Mouse (Mus musculus) olfactory bulb, adult 2 months (tissue): ENCODE measurements around the gene Gm36864. TPM values are rescaled to one million over a fixed set of nuclear protein-coding genes. Genes with fewer than 3 reads are reported as not detected.

Experiments
- H3K27ac ChIP-seq: fragments of 200-500 bp; 2 replicates; pipeline ENCODE4 v1.5.1; 2012; ENCODE audit warnings: low read depth, low read length; ENCODE audit not compliant: insufficient read depth
- H3K4me1 ChIP-seq: fragments of 200-500 bp; 2 replicates; pipeline ENCODE4 v1.6.1; 2012; ENCODE audit warnings: low read length; ENCODE audit not compliant: control insufficient read depth, insufficient read depth
- H3K4me3 ChIP-seq: fragments of 200-500 bp; 2 replicates; pipeline ENCODE4 v1.5.1; 2012; ENCODE audit warnings: mild to moderate bottlenecking, low read depth, low read length, moderate library complexity; ENCODE audit not compliant: insufficient read depth
- CTCF ChIP-seq: fragments of 200-500 bp; IDR thresholded peaks from 2 replicates; pipeline ENCODE4 v1.5.1; 2012; ENCODE audit warnings: low read depth, mild to moderate bottlenecking, low read length, moderate library complexity; ENCODE audit not compliant: insufficient read depth
- POLR2A ChIP-seq: fragments of 200-500 bp; IDR thresholded peaks from 2 replicates; pipeline ENCODE4 v1.6.1; 2012; ENCODE audit warnings: mild to moderate bottlenecking, low read depth, low read length, moderate library complexity; ENCODE audit not compliant: insufficient read depth
- WGBS: fragments of 180-500 bp; shearing (Covaris S2); methylation state at CpG from one replicate; pipeline ENCODE4 v1.1.7; 2018; 5-methylcytosine and 5-hydroxymethylcytosine counted together
- polyA plus RNA-seq: library from polyadenylated mRNA; stranded (reverse); fragments of >200 nt; gene quantifications from 2 replicates; pipeline ENCODE4 v1.2.4, GENCODE M21; 2012; ENCODE audit warnings: low replicate concordance; ENCODE audit not compliant: missing spikeins, insufficient read depth, insufficient read length

The Gm36864 gene
- polyA plus RNA-seq, 1 experiment = not detected

GRCm38 (mm10) chr7:44253023-44253616 is 17.1 kb downstream of the Gm36864 start:
- H3K4me1 ChIP-seq = peaks cover 5% of the 10 kb centered on the region; the same call in 1 of the 2 replicates
- no peak overlapping the region for H3K27ac ChIP-seq
- no peak overlapping the region for H3K4me3 ChIP-seq
- WGBS = 60% methylated on average over 15 of the region's 15 CpGs
- TF ChIP-seq POLR2A = no peak
- no peak for TF ChIP-seq CTCF

DNA sequence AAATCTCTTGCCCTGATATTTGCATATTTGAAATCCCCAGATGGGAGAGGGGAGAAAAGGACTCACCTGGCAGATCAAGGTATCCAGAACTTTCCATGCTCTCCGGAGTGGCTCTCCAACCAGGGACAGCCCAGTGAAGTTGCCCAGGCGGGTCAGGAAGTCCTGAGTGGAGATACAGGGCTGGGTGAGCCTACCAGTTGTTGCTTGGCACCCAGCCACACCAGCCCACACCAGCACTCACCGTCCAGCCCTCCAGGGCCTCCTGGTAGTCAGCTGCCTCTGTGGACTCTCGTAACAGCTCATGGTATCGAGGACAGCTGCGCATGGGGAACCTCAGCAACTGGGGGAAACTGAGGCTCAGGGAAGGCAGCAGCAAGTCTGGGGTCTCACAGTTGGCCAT is 19.0 kb downstream of the Gm36864 start:
- WGBS = 71% methylated on average over 6 of the region's 6 CpGs
- Histone ChIP-seq H3K4me1 (peaks cover 5% of the 10 kb centered on the region; the same call in 1 of the 2 replicates), H3K4me3 (no peak overlapping the region), H3K27ac (no peak overlapping the region)
- no peak for TF ChIP-seq CTCF
- TF ChIP-seq POLR2A = no peak

GRCm38 (mm10) chr7:44257278-44257677 is 21.3 kb downstream of the Gm36864 start, which contains the start of gene Acp4:
Gene Acp4, minus strand, starts transcription at chr7:44257378.
- 84% methylated on average over 4 of the region's 4 CpGs for WGBS
- no peak within 1 kb of the TSS for H3K27ac ChIP-seq
- H3K4me3 ChIP-seq = no peak within 1 kb of the TSS
- TF ChIP-seq CTCF = no peak
- TF ChIP-seq POLR2A = no peak
- H3K4me1 ChIP-seq = peaks cover 5% of the 10 kb centered on the region; the same call in 1 of the 2 replicates

DNA sequence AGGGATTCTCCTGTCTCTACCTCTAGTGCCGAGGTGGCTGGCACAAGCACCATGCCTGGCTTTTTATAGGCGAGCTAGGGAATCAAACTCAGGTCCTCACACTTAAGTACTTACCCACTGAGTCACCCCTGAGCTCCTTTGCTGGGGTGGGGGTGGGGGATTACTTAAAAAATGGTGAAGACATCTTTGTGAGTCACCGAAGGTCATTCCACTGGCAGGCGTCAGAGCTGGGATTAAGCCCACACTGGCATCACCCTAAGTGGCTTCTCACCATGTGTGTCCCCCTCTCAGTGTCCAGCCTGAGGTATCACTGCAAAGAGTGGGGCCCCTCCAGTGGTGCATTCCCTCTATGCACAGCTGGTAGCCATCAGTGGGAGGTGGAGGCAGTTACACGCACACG is 24.4 kb downstream of the Gm36864 start:
- 70% methylated on average over 6 of the region's 6 CpGs for WGBS
- TF ChIP-seq CTCF = no peak
- TF ChIP-seq POLR2A = no peak
- Histone ChIP-seq H3K4me1 (peaks cover 5% of the 10 kb centered on the region), H3K27ac (no peak overlapping the region), H3K4me3 (no peak overlapping the region)

GRCm38 (mm10) chr7:44261147-44261546 is 25.2 kb downstream of the Gm36864 start, which contains the start of gene Gm15517:
Gene Gm15517, plus strand, starts transcription at chr7:44261447.
- TF ChIP-seq CTCF = no peak
- no peak for TF ChIP-seq POLR2A

GRCm38 (mm10) chr7:44262791-44263643 is 27.0 kb downstream of the Gm36864 start:
- Histone ChIP-seq H3K27ac (no peak overlapping the region), H3K4me3 (peak overlapping the region; percentile 38), H3K4me1 (peaks cover 5% of the 10 kb centered on the region)
- no peak for TF ChIP-seq POLR2A
- peak; percentile 62 for TF ChIP-seq CTCF
- WGBS = 5% methylated on average over 34 of the region's 34 CpGs

More at GRCm38 (mm10) chr7:44261147-44261546, 25.2 kb downstream of the Gm36864 start, which contains the start of gene Gm15517:
- Histone ChIP-seq H3K27ac (no peak within 1 kb of the TSS), H3K4me1 (peaks cover 5% of the 10 kb centered on the region), H3K4me3 (no peak within 1 kb of the TSS)
- 59% methylated on average over 5 of the region's 5 CpGs for WGBS

DNA sequence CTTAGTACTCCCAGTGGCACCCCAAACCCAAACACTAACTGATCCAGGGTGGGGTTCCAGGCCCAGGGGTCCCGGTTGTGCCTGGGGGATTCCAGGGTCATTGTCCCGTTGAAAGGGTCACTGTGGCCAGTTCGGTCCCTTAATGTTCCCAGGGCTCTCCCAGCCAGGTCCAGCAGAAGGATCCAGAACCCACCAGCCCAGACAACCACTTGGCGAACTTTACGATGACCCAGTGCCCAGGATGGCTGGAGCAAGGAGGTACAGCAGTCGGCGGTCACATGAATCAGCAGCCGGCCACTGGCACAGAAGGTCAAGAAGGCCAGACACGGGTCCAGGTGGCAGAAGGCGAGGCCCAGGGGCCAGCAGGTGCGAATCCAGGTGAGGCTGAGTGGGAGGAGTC is 32.1 kb downstream of the Gm36864 start:
- Histone ChIP-seq H3K4me3 (no peak overlapping the region), H3K27ac (no peak overlapping the region), H3K4me1 (peaks cover 3% of the 10 kb centered on the region)
- 82% methylated on average over 11 of the region's 11 CpGs for WGBS
- no peak for TF ChIP-seq POLR2A
- no peak for TF ChIP-seq CTCF

GRCm38 (mm10) chr7:44269397-44269796 is 33.4 kb downstream of the Gm36864 start:
- Histone ChIP-seq H3K4me1 (no peaks in the 10 kb centered on the region), H3K4me3 (no peak overlapping the region), H3K27ac (no peak overlapping the region)
- WGBS = 85% methylated on average over 2 of the region's 2 CpGs
- TF ChIP-seq CTCF (no peak), POLR2A (no peak)

GRCm38 (mm10) chr7:44271309-44271708 is 35.3 kb downstream of the Gm36864 start:
- no peaks in the 10 kb centered on the region for H3K4me1 ChIP-seq
- H3K27ac ChIP-seq = no peak overlapping the region
- no peak for TF ChIP-seq POLR2A
- TF ChIP-seq CTCF = no peak
- WGBS = 58% methylated on average over 2 of the region's 2 CpGs
- no peak overlapping the region for H3K4me3 ChIP-seq
